Mouse (Mus musculus): ENCODE measurements around the gene Hnf1a.

DNA sequence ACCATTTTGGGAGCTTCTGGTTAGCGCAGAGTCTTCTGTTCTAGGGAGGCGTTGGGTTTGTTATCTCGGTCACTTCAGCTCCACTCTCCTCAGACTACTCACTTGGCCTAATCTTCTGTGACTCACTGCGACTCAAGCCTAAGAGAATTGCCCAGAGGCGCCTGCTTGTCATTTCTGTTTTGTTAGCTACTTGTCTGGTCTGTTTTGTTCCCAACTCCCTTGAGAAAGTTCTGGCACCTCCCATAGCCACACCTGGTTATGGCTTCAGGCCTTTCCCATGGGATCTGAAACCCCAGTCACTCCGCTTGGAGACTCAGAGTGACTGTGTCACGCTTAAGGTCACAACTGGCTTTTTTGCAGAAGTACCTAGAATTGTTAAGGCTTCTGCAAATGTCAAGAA is 37.4 kb upstream of the Hnf1a start:
- TF ChIP-seq CTCF (IDR thresholded peaks at IDR 0.05; ENCODE audit: low read depth): no peak
- peak; percentile 61 for TF ChIP-seq EP300 (optimal IDR thresholded peaks at IDR 0.05)

All from stomach, postnatal 0 days (tissue).